Mouse (Mus musculus) monocyte, adult 2 months (primary cell): Measurements from ENCODE around the gene Vmn1r196.
"Not testable (repeated sequence)": the region's sequence is repeated elsewhere in the genome, so short reads cannot be mapped to it uniquely, and the experiment has no call there.

Experiments
- DNase-seq, 2 experiments: peaks; one replicate each; pipeline ENCODE4 v3.0.0; 2022; ENCODE audit warnings: low spot score in 2 of 2, low read depth in 1 of 2

Gene Vmn1r196

GRCm38 (mm10) chr13:22289620-22290019 lies at the start of gene Vmn1r196:
Gene Vmn1r196, plus strand, starts transcription at chr13:22289920.
- no peak for DNase-seq

- no peak for DNase-seq
Observed at GRCm38 (mm10) chr13:22243915-22244314, 45.8 kb upstream of the Vmn1r196 start, which contains the start of gene Vmn1r194. Gene Vmn1r194, plus strand, starts transcription at chr13:22244215.

GRCm38 (mm10) chr13:22270222-22270621 lies 19.5 kb upstream of the Vmn1r196 start, which contains the start of gene Vmn1r195:
Gene Vmn1r195, plus strand, starts transcription at chr13:22270522.
- not testable (repeated sequence) for DNase-seq

GRCm38 (mm10) chr13:22271721-22272120 lies 18.0 kb upstream of the Vmn1r196 start:
- no peak for DNase-seq

- DNase-seq: no peak
Observed at GRCm38 (mm10) chr13:22284578-22284977, 5.1 kb upstream of the Vmn1r196 start.

- not testable (repeated sequence) for DNase-seq
Observed at GRCm38 (mm10) chr13:22308075-22308474, 18.4 kb downstream of the Vmn1r196 start.

GRCm38 (mm10) chr13:22315361-22315760 lies 25.6 kb downstream of the Vmn1r196 start:
- no peak for DNase-seq

- no peak for DNase-seq
Observed at GRCm38 (mm10) chr13:22317366-22317765, 27.6 kb downstream of the Vmn1r196 start.

- no peak for DNase-seq
Observed at GRCm38 (mm10) chr13:22320091-22320490, 30.4 kb downstream of the Vmn1r196 start.

GRCm38 (mm10) chr13:22324289-22324688 lies 34.6 kb downstream of the Vmn1r196 start, which contains the start of gene Vmn1r197:
Gene Vmn1r197, plus strand, starts transcription at chr13:22324589.
- no peak for DNase-seq

GRCm38 (mm10) chr13:22333269-22333668 lies 43.5 kb downstream of the Vmn1r196 start:
- no peak for DNase-seq

- DNase-seq: no peak
Observed at GRCm38 (mm10) chr13:22335565-22335964, 45.8 kb downstream of the Vmn1r196 start.
